Mouse (Mus musculus) cerebellum, adult 8-10 months (tissue): ENCODE data around the gene Susd6.
"Not testable (repeated sequence)": the region's sequence is repeated elsewhere in the genome, so short reads cannot be mapped to it uniquely, and the experiment has no call there.

Experiments used
- DNase-seq: peaks from one replicate; pipeline ENCODE4 v3.0.0; 2022

The Susd6 gene

DNA sequence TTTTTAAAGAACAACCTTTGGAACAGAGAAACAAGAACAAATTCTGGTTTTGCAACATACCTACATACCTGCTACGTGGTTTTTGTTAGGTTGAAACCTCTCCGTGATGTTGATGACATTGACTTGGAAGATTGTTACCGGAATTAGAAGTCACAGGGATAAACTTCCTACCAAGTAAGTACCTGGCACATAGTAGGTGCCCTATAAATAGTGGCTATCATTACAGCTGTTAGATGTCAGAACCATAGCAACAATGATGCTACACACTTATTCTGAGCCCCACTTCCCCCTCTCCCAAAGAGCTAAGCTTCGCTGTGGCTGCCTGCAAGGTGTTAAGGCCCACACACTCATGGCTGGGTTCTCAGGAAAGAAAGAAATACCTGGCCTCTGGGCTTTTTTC is 4.7 kb upstream of the Susd6 start:
- DNase-seq = no peak

DNA sequence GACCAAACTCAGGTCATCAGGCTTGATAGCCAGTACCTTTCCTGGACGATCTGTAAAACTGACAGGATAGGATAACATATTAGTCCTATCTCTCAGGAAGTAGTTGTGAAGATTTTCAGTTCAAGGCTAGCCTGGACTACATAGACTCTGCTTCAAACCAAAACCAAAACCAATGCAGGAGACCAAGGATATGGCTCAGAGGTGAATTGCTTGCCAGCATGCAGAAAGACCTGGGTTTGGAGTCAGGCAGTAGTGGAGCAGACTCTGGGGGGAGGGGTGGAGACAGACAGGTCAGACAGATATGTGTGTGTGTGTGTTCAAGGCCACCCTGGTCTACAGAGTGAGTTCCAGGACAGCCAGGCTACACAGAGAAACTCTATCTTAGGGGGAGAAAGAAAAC is 3.7 kb upstream of the Susd6 start:
- no peak for DNase-seq

DNA sequence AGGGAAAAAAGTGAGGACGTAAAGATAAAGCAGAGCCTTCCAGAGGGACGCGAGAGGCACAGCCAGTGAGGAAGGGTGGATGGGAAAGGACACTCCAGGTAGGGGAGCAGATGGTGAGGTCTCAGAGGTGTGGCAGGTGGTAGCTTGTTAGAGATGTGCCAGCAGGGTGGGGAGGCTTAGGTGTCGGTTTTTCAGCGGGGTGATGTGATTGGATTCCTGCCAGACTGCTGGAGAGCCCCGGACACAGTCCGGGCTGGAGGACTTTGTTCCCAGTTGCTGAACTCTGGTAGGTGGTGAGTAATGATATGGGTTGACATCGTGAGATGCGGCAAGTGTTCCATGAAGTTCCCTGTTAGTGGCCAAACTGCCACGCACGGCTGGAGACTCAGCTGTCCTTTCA is 2.7 kb upstream of the Susd6 start:
- peak; percentile 63 for DNase-seq

DNA sequence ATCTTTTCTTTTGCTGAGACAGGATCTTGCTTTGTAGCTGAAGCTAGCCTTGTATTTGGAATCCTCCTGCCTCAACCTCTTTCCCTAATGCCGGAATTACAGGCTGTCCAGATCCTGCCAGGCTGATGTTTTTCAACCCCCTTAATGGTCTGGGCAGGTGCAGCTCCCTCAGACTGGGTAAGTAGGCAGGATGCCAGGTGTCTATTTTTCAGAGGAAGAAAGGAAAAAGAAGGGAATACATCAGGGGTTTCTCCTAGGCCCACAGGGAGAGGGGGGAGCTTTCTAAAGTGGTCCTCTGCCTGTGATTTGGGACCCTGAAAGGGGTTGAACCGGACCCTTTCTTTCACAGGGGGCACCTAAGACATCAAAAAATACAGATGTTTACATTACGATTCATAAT is 2.1 kb upstream of the Susd6 start:
- DNase-seq = no peak

DNA sequence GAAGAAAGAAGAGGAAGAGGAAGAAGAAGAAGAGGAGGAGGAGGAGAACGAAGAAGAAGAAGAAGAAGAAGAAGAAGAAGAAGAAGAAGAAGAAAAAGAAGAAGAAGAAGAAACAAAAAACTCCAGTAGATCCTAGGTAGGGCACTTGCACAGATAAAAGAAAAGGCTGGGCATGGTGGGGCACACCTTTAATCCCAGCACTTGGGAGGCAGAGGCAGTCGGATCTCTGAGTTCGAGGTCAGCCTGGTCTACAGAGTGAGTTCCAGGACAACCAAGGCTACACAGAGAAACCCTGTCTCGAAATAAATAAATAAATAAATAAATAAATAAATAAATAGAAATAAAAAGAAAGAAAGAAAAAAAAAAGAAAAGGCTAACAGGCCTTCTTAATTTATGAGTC is 1.0 kb upstream of the Susd6 start:
- not testable (repeated sequence) for DNase-seq

DNA sequence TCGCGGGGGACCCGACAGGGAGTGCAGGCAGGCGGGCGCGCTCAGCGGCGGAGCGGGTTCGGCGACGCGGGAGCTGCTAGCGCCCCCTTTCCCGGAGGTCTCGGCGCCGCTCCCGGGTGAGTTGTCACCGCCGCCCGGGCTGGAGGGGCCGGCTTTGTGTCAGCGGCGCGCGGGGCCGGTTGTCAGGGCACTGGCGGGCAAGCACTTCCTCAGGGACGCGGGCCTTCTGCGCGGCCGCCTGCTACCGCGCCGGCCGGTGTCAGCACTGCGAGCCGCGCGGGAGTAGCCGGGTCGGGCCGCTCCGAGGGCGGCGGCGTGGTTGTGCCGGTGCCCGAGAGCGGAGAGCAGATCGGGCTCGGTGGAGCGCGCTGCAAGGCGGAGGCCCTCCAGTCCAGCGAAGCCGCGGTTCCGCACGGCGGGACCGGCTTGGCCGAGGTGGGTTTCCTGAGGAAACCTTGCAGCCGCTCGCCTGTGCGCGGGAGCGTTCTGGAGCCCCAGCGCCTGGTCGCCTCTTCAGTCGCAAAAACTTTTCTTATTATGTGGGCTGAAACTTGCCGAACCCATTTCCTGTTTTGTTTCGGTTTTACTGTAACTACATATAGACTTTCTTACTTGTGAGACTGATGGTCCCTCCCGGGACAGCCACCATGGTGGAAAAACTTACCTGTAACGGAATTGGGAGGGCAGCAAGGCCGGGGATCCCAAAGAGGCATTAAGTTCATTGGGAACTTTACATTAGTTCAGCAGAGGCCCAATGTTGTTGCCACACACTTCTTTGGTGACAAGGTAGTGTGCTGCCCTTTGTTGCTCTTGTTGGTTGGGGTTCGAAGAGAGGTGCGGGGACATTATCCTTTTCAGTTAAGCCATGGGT is 625 bp downstream of the Susd6 start:
- DNase-seq = peak; percentile 54

DNA sequence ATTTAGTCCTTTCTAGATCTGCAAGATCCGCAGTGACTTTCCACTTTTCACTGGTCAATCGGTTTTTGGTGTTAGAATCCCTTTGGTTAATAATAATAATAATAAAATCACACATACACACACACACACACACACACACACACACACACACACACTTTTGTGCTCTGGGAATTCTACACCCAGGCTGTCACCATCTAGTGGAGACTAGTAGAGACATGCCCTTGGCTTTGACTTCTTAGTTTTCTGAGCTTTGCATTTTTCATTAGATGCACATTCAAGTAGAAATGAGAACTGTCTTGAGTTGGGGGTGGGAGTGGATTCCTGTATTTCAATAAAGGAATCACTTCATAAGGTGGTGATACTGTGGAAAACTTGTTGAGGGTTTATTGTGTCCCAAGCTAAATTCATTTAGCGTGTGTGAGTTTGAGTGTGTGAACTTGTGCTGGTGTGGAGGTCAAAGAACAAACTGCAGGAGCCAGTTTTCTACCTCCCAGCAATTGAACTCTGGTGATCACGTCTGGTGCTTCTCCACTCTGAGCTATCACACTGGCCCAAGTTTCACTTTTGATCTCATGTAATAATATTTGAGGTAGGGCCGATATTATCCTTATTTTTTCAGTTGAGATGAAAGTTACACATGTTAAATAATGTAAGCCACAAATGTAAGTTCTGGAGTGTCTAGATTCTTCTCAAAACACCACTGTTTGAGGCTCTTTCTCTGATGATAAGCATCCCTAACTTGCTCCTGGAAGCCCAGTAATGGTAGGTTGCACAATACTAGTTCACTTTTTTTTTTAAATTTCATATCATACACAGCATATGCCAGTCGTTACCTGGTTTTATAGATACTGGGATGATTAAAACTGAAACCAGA is 1.5 kb downstream of the Susd6 start:
- DNase-seq = no peak

DNA sequence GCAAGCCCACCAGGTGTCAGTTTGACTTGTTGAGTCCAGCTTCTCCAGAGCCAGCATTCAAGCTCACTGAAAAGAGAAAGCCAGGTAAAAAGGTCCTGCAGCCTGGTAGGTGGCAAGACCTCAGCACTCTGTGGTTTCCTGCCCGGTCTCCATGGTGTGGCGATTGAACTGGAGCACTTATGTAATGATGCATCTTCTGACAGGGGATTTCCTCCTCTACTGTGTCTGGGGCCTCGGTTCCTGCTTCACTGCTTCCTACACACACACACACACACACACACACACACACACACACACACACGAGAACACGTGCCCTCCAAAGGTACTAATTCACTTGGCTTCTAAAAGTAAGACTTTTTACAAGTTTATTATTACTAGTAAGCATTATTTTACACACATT is 2.6 kb downstream of the Susd6 start:
- peak; percentile 58 for DNase-seq

DNA sequence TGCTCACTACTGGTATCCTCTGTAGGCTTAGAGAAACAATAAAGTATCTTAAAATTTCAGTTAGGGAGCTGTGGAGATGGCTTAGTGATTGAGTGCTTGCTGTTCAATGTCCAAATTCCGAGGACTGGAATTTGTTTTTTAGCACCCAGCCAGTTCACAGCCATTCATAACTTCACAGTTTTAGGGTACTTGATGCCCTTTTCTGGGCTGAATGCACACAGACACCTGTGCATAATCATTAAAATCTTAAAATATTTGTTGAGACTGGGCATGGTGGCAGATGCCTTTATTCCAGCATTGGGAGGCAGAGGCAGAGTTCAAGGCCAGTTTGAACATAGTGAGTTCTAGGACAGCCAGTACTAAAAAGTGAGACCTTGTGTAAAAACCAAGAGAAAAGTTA is 3.2 kb downstream of the Susd6 start:
- no peak for DNase-seq

DNA sequence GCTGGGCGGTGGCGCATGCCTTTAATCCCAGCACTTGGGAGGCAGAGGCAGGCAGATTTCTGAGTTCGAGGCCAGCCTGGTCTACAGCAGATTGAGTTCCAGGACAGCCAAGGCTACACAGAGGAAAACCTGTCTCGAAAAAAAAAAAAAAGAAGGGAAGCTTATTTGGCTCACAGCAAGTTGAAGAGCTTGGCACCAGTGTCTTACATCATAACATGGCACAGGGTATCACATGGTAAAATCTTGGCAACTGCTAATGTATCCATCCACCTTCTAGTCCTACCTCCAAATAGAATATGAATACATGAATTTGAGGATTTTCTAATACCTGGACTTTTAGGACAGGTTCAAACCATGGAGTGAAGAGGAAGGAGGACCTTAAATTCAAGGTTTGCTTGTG is 4.2 kb downstream of the Susd6 start:
- no peak for DNase-seq

DNA sequence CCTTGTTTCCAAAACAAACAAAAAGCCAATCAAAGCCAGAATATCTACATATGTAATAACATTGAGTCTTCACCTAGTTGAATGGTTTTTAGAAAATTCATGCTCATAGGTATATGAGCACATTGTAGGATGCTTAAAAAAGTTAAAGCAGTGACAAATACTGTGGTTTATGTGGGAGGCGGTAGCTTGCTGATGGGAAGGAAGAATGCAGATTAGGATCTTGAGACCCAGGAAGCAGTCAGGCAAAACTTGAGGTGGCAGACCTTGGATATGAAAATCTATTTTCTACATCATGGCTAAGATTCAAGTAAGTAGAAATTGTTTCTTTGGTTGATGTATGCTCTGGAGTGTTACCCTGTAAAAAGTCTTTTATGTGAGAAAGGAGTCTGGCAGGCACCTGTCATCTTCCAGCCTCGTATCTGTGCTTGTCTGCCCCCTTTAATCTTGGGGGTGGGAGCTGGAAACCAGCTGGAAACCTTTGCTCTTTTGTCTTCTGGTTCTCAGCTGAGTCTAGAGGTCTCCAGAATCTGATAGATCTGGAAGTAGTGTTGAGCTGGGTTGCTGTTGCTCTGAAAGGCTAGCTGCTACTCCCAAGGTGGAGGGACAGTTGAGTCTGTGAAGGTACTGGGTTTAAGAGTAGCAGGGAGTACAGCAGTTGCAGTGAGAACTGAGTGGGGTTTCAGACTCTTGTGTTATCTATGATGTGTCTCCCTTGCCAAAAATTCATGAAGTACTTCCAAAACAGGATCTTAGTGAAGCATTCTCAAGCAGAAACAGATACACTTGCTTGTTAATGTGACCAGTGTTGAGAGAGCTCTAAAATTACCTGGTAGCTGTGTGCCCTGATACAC is 4.8 kb downstream of the Susd6 start:
- no peak for DNase-seq

DNA sequence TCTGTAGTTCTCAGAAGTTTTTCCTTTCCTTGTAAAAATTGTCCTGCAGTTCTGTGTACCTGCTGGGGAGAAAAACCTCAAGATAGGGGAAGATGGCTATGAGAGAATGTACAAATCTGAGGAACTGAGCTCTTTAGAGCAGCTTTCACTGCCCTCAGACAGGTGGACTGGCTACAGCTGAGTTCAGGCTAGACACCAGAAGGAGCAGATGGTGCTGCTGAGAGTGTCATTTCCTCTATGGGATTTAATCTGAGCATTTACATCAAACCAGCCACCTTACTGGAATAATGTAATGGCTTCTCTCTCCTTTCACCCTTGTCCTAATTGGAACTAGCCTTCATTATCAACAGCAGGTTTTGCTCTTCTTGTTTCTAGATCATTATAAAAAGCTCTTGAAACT is 8.0 kb downstream of the Susd6 start:
- DNase-seq = peak; percentile 78

DNA sequence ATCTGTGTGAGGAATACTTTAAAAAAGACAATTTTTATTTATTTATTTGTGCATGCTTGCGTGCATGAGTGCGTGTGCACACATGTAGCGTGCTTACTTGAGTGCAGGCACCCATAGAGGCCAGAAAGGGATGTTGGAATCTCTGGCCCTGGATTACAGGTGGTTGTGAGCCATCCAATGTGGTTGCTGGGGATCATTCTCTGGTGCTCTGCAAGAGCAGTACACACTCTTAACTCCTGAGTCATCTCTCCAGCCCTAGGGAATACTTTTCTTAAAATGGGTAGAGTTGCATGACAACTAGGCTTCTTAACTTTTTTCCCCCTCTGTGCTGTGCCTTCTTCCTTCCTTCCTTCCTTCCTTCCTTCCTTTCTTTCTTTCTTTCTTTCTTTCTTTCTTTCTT is 9.8 kb downstream of the Susd6 start:
- no peak for DNase-seq

DNA sequence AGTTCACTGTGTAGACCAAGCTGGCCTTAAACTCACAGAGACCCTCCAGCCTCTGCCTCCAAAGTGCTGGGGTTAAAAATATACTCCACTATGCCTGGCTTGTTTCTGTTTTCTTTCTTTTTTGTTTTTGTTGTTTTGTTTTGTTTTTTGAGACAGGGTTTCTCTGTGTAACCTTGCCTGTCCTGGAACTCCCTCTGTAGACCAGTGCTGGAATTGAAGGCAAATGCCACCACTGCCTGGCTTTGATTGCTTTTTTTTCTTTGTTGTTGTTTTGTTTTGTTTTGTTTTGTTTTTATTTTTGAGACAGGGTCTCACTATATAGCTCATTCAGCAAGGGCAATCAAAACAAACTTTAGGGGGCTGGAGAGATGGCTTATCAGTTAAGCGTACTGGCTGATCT is 11.1 kb downstream of the Susd6 start:
- no peak for DNase-seq

DNA sequence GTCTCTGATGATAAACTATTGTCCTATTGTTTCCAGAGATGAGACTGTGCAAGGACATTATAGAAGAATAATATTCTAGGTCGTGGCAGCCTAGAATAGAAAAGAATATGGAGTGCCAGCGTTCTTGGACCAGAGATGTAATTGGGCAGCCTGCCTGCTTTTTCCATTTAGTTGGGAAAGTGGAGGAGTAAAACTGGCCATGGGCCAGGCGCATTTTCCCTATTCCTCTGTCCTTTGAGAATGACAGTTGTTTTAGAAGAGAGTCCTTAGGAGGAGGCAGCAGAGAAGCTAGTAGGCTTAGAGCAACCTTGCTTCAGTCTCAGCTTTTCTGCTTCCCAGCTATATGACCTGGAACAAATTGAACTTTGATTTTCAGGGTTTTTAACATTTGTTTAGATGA is 13.6 kb downstream of the Susd6 start:
- DNase-seq = peak; percentile 79

DNA sequence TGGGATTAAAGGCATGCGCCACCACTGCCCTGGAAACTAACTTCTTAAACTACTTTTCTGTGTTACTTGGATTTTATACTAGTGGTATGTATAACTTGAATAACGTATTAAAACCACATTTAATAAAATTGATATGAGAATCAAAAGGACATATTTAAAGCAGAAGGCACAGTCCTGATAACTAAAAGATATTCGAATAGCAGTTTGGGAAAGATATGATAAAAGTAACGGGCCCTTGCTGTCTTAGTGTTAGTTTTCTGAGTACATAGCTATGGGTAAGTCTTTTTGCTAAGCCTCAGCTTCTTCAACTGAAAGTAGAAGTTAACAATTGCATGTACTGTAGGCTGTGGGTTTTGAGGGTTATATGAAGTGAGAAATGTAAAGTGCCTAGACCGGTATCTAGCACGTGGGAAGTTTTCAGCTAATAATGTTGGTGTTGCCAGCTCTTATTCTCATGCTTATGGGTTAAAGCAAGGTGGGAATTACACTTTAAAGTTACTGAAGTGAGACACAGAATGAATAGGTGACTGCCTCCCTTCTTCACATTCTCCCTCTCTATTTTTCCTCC is 14.6 kb downstream of the Susd6 start:
- no peak for DNase-seq

DNA sequence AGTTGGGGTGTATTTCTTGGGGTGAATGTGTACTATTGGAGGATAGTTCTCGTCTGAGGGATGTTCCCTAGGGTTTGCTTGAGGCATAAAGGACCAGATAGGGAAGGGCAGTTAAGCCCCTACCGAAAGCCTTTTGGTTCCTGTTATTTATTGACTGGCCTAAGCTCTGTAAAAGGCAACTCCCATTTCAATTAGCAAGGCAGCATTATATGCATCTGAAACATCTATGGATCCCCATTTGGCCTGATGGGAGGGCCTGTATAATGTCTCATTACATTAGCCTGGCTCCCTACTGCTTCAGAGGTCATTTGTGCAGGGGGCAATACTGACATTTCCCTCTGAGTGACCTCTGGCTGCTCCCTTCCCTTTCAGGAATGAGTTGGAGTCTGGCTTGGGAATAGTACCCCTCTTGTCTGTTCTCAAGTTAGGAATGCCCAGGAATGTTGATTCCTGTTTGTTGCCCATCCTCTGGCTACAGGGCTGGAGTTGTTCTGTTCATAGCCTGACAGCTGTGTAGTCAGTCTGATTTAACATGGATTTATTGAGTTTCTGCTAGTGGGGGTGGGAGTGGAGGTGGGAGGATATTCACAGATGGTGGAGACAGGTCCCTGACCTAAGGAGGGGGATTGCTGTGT is 17.3 kb downstream of the Susd6 start:
- no peak for DNase-seq

DNA sequence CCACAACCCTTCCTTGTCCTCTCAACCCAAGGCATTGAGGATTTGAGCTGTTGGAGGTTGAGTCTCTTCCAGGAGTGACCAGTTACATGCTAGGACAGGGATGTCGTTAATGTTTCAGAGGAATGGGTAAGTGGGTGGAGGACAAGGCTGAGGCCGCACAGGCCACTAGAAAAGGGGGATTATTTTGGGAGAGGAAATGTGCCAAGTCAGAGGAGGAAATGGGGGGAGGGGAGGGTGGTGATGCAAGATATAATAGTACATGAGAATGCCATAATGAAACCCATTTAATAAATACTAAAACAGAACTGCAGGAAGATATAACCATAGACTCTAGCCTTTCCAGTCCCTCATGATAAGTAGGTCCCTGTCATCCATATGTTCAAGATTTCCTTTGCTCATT is 19.7 kb downstream of the Susd6 start:
- no peak for DNase-seq

DNA sequence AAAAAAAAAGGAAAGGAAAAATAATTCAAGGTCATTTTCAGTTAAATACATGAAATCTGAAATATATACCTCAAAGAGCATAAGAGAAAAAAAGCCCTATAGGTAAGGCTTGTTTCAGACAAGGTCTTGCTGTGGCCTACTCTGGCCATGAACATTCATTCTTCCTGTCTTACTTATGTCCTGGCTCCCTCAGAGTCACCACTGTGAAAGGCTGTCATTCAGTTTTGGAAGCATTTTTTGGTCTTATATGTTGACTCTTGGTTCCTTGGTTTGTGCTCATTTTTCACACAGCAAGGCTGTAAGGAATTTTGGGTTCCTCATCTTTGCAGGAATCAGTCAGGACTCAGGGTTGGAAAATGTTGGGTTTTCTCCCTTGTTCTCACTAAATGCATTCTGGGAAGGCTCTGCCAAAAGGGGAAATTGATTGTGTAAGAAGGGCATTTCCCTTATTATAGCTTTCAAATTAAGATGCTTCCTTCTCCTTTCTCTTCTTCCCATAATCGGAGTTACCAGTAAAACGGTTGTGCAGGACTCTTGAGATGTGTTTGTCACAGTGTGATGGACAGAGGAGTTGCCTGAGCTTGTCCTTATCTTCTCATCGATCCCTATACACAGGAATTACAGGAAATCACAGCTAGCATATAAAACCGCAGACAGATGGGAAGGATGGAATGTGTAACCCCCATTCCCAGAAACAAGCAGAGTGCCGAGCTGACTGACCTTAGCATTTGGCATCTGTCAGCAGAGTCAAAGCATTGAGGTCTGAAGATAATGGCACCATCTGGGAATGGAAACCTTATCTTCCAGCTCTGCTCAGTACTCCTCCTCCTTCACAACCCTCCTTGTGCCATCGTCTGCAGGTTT is 21.6 kb downstream of the Susd6 start:
- no peak for DNase-seq

DNA sequence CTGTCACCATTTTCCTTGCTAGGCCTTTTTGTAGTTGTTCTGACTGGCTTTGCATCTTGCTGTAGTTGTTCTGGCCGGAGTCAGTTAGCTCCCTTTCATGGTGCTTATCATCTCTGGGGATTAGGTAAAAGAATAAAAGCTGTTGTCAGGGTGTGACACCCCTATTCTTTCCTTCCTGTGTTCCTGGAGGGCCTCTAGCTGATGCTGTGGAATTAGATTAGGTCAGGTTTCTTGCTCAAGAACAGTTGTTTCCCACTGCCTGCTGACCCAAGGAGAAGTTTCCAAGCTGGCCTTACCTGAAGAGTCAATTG is 22.2 kb downstream of the Susd6 start:
- DNase-seq = no peak

DNA sequence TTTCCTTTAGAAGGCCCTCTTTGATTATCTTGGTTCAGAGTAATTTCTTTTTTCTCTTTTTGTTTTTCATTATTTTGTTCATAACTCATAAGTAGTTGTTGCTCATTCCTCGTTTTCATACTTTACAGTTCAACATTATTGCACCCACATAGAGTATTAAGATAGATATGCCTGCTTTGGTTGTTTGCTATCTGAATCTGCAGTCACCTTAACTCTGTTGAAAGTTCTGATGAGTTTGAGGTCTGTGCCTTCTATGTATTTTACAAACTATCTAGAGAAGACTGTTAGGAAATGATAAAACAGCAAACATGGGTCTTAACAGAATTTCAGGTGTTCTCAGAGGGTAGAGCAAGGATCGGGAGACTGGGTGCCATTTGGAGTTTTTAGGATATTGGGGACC is 23.1 kb downstream of the Susd6 start:
- DNase-seq = no peak

DNA sequence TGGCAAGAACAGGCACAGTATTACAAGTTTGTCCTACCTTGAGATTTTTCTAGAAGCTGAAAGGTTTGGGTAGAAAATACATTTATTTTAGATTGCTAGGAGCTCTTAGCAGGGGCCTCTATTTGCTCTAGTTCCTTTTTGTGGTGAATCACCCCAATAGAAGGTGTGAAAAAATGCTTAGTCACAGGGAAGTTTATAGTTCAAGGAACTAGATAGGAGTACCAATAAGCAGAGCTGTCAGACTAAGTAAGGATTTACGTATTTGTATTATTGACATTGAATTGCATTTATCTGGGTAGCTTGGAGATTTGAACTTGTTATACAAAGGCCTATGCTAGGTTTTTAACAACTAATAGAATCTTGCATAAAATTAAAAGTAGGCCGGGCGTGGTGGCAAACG is 23.6 kb downstream of the Susd6 start:
- DNase-seq = no peak
